Mouse (Mus musculus): Measurements from ENCODE around the gene Trnt1.

Trnt1 gene

GRCm38 (mm10) chr6:106768640-106769289 lies at the start of gene Trnt1:
Gene Trnt1 (plus strand): TSS chr6:106769120.
- DNase-seq (ENCODE audit: low read depth, low spot score), result peak; percentile 93

- no peak for DNase-seq (ENCODE audit: low read depth, low spot score)
Observed at GRCm38 (mm10) chr6:106725642-106726041, 43.3 kb upstream of the Trnt1 start.

- DNase-seq (ENCODE audit: low read depth, low spot score), result no peak
Observed at GRCm38 (mm10) chr6:106726078-106726477, 42.8 kb upstream of the Trnt1 start.

GRCm38 (mm10) chr6:106727703-106728102 lies 41.2 kb upstream of the Trnt1 start:
- no peak for DNase-seq (ENCODE audit: low read depth, low spot score)

- DNase-seq (ENCODE audit: low read depth, low spot score), result no peak
Observed at GRCm38 (mm10) chr6:106729682-106730314, 39.1 kb upstream of the Trnt1 start.

GRCm38 (mm10) chr6:106732563-106732962 lies 36.4 kb upstream of the Trnt1 start:
- DNase-seq (ENCODE audit: low read depth, low spot score), result no peak

GRCm38 (mm10) chr6:106738229-106738628 lies 30.7 kb upstream of the Trnt1 start:
- no peak for DNase-seq (ENCODE audit: low read depth, low spot score)

GRCm38 (mm10) chr6:106740244-106740825 lies 28.6 kb upstream of the Trnt1 start:
- no peak for DNase-seq (ENCODE audit: low read depth, low spot score)

GRCm38 (mm10) chr6:106743556-106744233 lies 25.2 kb upstream of the Trnt1 start:
- DNase-seq (ENCODE audit: low read depth, low spot score), result no peak

- no peak for DNase-seq (ENCODE audit: low read depth, low spot score)
Observed at GRCm38 (mm10) chr6:106745673-106746394, 23.1 kb upstream of the Trnt1 start.

GRCm38 (mm10) chr6:106747251-106747650 lies 21.7 kb upstream of the Trnt1 start:
- no peak for DNase-seq (ENCODE audit: low read depth, low spot score)

GRCm38 (mm10) chr6:106747804-106748203 lies 21.1 kb upstream of the Trnt1 start:
- DNase-seq (ENCODE audit: low read depth, low spot score), result no peak

GRCm38 (mm10) chr6:106748887-106749388 lies 20.0 kb upstream of the Trnt1 start, which contains the start of gene Il5ra:
Gene Il5ra (minus strand): TSS chr6:106749037.
- no peak for DNase-seq (ENCODE audit: low read depth, low spot score)

GRCm38 (mm10) chr6:106750291-106750690 lies 18.6 kb upstream of the Trnt1 start:
- DNase-seq (ENCODE audit: low read depth, low spot score), result no peak

- DNase-seq (ENCODE audit: low read depth, low spot score), result no peak
Observed at GRCm38 (mm10) chr6:106758299-106758698, 10.6 kb upstream of the Trnt1 start.

- DNase-seq (ENCODE audit: low read depth, low spot score), result no peak
Observed at GRCm38 (mm10) chr6:106760473-106761218, 8.3 kb upstream of the Trnt1 start.

- DNase-seq (ENCODE audit: low read depth, low spot score), result no peak
Observed at GRCm38 (mm10) chr6:106761486-106761885, 7.4 kb upstream of the Trnt1 start.

GRCm38 (mm10) chr6:106765892-106766291 lies 3.0 kb upstream of the Trnt1 start:
- no peak for DNase-seq (ENCODE audit: low read depth, low spot score)

GRCm38 (mm10) chr6:106766774-106767173 lies 2.1 kb upstream of the Trnt1 start:
- no peak for DNase-seq (ENCODE audit: low read depth, low spot score)

GRCm38 (mm10) chr6:106769290-106769866 lies 458 bp downstream of the Trnt1 start:
- no peak for DNase-seq (ENCODE audit: low read depth, low spot score)

Measured in embryo, embryonic 11.5 days (tissue).